Mouse (Mus musculus): Measurements from ENCODE around the gene Prss54. TPM values are rescaled to one million over a fixed set of nuclear protein-coding genes. Genes with fewer than 3 reads are reported as not detected.
"Not testable (repeated sequence)": the region's sequence is repeated elsewhere in the genome, so short reads cannot be mapped to it uniquely, and the experiment has no call there.

Prss54 gene
- not detected for total RNA-seq (2021)
- long read RNA-seq, experiment 1 = 0 reads
- long read RNA-seq, experiment 2 = 0 reads

DNA sequence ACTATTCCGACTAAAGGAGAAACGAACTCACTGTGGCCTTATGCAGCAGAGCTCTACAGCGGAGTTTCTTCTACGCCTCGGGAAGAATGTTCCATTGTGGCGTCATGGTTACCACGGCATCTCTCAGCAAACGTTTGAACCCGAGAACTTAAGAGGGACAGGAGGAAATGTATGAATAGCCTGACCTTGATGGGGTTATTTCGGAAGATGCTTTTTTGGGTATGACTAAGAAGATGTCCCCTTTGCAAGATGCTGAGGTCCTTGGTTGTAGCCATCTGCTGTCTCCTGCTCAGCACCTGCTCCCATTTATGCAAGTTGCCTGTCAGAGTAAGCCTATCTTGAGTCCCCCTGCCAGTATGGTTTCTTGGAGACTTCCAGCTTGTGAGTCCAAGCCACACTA lies at the start of gene Prss54:
Prss54 (minus strand) TSS at position 101 of the 400 bp plus-strand sequence.
- no peak for DNase-seq
- intact Hi-C loops (cut with DNase I; ENCODE audit: low total_unique reads) = no loop called here

GRCm38 (mm10) chr8:95624833-95625232 lies 48.7 kb upstream of the Prss54 start:
- no peak for DNase-seq

DNA sequence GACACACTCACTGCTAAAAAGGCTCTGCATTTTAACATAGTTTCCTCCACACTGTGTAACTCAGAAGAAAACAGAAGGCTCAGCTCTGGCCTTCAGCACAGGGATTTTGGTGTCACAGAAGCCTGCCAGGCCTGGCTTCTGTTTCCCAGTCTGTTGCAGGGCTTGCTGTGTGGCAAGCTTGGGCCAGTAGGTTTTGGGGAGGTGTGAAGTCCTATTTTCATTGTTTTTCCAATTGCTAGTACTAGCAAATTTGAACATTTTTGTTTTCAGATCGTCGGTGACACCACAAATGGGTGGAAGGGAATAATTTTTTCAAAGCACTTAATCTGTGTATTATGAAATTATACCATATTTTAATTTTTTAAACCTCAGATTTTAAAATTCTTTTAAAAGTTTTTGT lies 43.9 kb upstream of the Prss54 start:
- intact Hi-C loops (cut with DNase I; ENCODE audit: low total_unique reads) = no loop called here

More at GRCm38 (mm10) chr8:95624833-95625232, 48.7 kb upstream of the Prss54 start:
- intact Hi-C loops (cut with DNase I; ENCODE audit: low total_unique reads) = no loop called here

GRCm38 (mm10) chr8:95616383-95616782 lies 40.2 kb upstream of the Prss54 start:
- no peak for DNase-seq
- intact Hi-C loops (cut with DNase I; ENCODE audit: low total_unique reads) = no loop called here

More for the DNA sequence above, 43.9 kb upstream of the Prss54 start:
- no peak for DNase-seq

DNA sequence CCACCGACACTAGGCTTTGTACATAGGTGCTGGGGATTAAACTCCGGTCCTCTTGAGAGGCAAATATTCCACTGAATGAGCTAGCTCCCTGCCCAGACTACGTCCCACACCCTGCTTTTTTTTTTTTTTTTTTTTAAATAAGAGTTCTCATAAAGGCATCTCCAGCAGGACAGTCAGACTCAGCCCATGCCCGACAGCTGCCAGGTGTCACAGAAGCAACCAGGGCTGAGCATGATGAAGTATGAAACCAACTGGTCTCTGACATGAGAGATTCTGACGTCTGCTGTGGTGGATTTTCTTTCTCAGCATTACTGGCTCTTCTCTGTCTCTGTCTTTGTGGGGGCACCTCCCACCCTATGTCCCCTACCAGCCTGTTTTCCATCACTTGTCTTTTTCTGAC lies 35.6 kb upstream of the Prss54 start:
- DNase-seq = no peak
- intact Hi-C loops (cut with DNase I; ENCODE audit: low total_unique reads) = no loop called here

GRCm38 (mm10) chr8:95610749-95611148 lies 34.6 kb upstream of the Prss54 start:
- DNase-seq = no peak
- intact Hi-C loops (cut with DNase I; ENCODE audit: low total_unique reads) = no loop called here

DNA sequence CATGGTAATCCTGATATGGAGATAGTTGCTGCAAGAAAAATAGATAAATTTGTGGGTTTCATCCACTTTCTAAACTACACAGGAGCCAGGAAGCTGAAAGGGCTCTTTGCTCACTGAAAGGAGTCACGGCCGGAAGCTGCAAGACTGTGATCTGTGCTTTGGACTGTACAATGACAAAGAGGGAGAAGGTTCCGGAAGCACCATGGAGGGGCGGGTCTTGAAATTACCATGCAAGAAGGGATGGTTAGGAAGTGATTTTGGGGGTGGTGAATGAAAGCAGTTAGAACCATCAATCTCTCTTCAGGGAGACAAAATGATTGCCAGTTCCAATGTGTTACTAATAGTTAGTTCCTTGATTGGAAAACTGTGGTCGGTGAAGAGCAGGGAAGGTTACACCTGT lies 33.3 kb upstream of the Prss54 start:
- intact Hi-C loops (cut with DNase I; ENCODE audit: low total_unique reads) = no loop called here
- no peak for DNase-seq

- intact Hi-C loops (cut with DNase I; ENCODE audit: low total_unique reads) = no loop called here
- no peak for DNase-seq
These were observed 31.1 kb upstream of the Prss54 start for GRCm38 (mm10) chr8:95607210-95607609.

DNA sequence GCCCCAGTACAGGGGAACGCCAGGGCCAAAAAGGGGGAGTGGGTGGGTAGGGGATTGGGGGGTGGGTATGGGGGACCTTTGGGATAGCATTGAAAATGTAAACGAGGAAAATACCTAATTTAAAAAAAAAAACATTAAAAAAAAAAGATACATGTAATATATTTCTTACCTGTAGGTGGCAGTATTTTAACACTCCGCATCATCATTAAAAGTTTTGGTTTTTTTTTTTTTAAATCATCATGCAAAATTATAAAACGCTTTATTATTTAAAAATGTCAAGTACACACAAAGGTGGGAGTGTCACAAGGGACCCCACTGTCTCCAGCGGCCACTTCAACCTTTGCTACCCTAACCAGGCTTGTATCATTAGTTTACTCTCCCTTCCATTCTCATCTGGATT lies 30.4 kb upstream of the Prss54 start:
- intact Hi-C loops (cut with DNase I; ENCODE audit: low total_unique reads); DNase-seq: not testable (repeated sequence)

GRCm38 (mm10) chr8:95602168-95602567 lies 26.0 kb upstream of the Prss54 start:
- intact Hi-C loops (cut with DNase I; ENCODE audit: low total_unique reads) = no loop called here

GRCm38 (mm10) chr8:95601306-95601705 lies 25.2 kb upstream of the Prss54 start:
- no peak for DNase-seq
- intact Hi-C loops (cut with DNase I; ENCODE audit: low total_unique reads) = no loop called here

More at GRCm38 (mm10) chr8:95602168-95602567, 26.0 kb upstream of the Prss54 start:
- DNase-seq = no peak

- peak; percentile 32 for DNase-seq
- intact Hi-C loops (cut with DNase I; ENCODE audit: low total_unique reads) = loop anchor here (10.0 kb wide), 1 partner anchor 315 kb away; no protein-coding TSS in a partner anchor
These were observed 23.7 kb upstream of the Prss54 start for GRCm38 (mm10) chr8:95599861-95600260.

- DNase-seq = no peak
- intact Hi-C loops (cut with DNase I; ENCODE audit: low total_unique reads) = loop anchor here (10.0 kb wide), 1 partner anchor 318 kb away; no protein-coding TSS in a partner anchor
These were observed 20.7 kb upstream of the Prss54 start for GRCm38 (mm10) chr8:95596841-95597241.

GRCm38 (mm10) chr8:95595131-95595530 lies 19.0 kb upstream of the Prss54 start:
- no peak for DNase-seq
- intact Hi-C loops (cut with DNase I; ENCODE audit: low total_unique reads) = loop anchor here (10.0 kb wide), 1 partner anchor 320 kb away; no protein-coding TSS in a partner anchor

- no peak for DNase-seq
- intact Hi-C loops (cut with DNase I; ENCODE audit: low total_unique reads) = loop anchor here (10.0 kb wide), 1 partner anchor 321 kb away; no protein-coding TSS in a partner anchor
These were observed 17.6 kb upstream of the Prss54 start for GRCm38 (mm10) chr8:95593439-95594393.

GRCm38 (mm10) chr8:95592131-95592780 lies 16.1 kb upstream of the Prss54 start:
- intact Hi-C loops (cut with DNase I; ENCODE audit: low total_unique reads) = loop anchor here (10.0 kb wide), 1 partner anchor 323 kb away; no protein-coding TSS in a partner anchor
- DNase-seq = no peak

DNA sequence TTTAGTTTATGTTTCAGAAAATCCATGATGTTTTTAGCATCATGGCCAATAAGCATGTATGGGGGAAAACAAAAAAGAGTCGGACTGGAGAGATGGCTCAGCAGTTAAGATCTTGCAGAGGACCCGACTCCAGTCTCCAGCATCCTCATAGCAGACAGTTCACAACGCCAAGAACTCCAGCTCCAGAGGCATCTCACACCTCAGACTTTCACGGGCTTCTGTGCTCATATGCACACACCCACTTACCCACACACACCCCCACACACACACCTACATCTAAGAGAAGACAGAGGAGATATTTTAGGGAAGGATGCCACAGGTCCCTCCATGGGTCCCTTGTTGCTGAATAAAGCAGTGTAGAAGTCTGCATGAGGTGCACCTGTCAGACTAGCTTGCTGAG lies 14.4 kb upstream of the Prss54 start:
- intact Hi-C loops (cut with DNase I; ENCODE audit: low total_unique reads) = loop anchor here (10.0 kb wide), 1 partner anchor 324 kb away; no protein-coding TSS in a partner anchor
- DNase-seq = no peak

DNA sequence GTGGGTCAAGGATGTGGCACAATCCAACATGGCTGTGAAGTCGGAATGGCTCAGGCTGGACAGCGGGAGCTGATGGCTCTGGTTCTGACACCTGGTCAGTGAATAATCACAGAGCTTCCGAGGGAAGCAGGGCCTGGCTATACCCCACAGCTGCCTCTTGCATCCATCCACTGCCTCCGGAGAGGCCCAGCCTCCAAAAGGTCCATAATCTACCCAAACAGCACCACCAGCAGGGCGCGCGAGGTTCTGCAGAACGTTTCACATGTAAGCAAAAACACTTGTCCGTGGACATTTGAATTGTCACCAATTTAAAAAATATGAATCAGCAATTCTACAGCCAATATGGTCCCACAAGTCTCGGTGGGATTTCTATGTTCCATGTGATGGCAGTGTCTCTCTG lies 13.1 kb upstream of the Prss54 start:
- intact Hi-C loops (cut with DNase I; ENCODE audit: low total_unique reads) = no loop called here

DNA sequence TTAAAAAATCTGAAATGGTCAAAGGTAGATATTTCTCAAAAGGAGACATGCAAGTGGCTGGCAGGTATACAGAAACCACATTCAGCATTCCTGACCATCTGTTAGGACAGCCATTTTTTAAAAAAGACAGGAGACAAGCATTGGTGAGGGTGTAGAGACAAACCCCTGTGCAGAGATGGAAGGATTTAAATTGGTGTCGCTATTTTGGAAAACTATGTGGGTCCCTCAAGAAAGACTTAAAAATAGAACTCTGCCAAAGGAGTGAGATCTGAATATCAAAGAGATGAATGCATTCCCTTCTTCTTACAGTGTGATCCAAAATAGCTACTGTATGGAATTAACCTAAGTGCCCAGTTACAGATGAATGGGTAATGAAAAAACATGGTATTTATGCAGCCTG lies 11.2 kb upstream of the Prss54 start:
- intact Hi-C loops (cut with DNase I; ENCODE audit: low total_unique reads) = no loop called here
- no peak for DNase-seq

More for the DNA sequence above, 13.1 kb upstream of the Prss54 start:
- no peak for DNase-seq

DNA sequence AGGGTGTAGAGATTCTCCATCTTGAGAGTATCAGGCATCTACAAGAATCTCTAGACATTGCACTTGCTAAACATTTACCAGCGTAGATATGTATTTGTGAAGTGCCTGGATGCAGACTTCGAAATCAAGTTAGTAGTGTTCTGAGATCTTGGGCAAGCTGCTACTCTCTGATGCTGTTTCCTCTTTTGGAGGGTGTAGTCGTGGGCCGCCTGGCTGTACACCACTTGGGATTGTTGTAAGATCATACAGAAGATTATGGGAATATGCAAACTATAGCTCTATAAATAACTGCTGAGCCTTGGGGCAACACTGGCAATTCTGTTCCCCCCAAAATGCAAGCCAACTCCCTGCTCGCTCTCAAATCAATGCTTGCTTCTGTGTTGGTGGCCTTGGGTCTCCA lies 3.0 kb downstream of the Prss54 start:
- no peak for DNase-seq
- intact Hi-C loops (cut with DNase I; ENCODE audit: low total_unique reads) = no loop called here
